Mouse (Mus musculus) thymus, adult 2 months (tissue): ENCODE measurements around the gene Ace.

Experiments
- CTCF ChIP-seq: fragments of 200-500 bp; IDR thresholded peaks from 2 replicates; pipeline ENCODE4 v1.5.1; 2012; ENCODE audit warnings: mild to moderate bottlenecking, control low read depth, low read length, moderate library complexity, borderline replicate concordance; ENCODE audit not compliant: control insufficient read depth, poor library complexity, insufficient read depth; ENCODE audit errors: extremely low read depth
- POLR2A ChIP-seq: fragments of 200-500 bp; IDR thresholded peaks from 2 replicates; pipeline ENCODE4 v1.6.1; 2012; ENCODE audit warnings: mild to moderate bottlenecking, low read length, control low read depth, moderate library complexity; ENCODE audit not compliant: control insufficient read depth, poor library complexity, insufficient read depth; ENCODE audit errors: extremely low read depth

- TF ChIP-seq POLR2A, result no peak
- TF ChIP-seq CTCF, result no peak
Observed at GRCm38 (mm10) chr11:105994375-105994774, 26.6 kb downstream of the Ace start, which contains the start of gene Ace3.
